Mouse (Mus musculus): ENCODE measurements around the gene Lgi1. TPM values are rescaled to one million over a fixed set of nuclear protein-coding genes. Genes with fewer than 3 reads are reported as not detected.

The Lgi1 gene
- polyA plus RNA-seq, 1 experiment from 2014 or later, result 28.6 TPM

GRCm38 (mm10) chr19:38357956-38358623 is 93.8 kb downstream of the Lgi1 start:
- ATAC-seq, result no peak
- no peaks in the 10 kb centered on the region for H3K4me1 ChIP-seq (ENCODE audit: control insufficient read depth, insufficient read depth, low read length)
- no peak overlapping the region for H3K4me3 ChIP-seq (ENCODE audit: low read depth, low read length)
- no peak overlapping the region for H3K27ac ChIP-seq (ENCODE audit: low read length)
- H3K9ac ChIP-seq (ENCODE audit: low read depth, low read length), result no peak overlapping the region
- no peak overlapping the region for H3K4me2 ChIP-seq (ENCODE audit: low read length)
- H3K36me3 ChIP-seq (ENCODE audit: control insufficient read depth, insufficient read depth, low read length), result no peaks in the 10 kb centered on the region
- H3K27me3 ChIP-seq (ENCODE audit: control insufficient read depth, insufficient read depth, low read depth, low read length), result no peaks in the 10 kb centered on the region
- WGBS, result 80% methylated on average over 9 of the region's 9 CpGs
- no peaks in the 10 kb centered on the region for H3K9me3 ChIP-seq (replicated peaks; ENCODE audit: control insufficient read depth, low read length, poor library complexity, severe bottlenecking)

GRCm38 (mm10) chr19:38359287-38359686 is 95.0 kb downstream of the Lgi1 start:
- H3K4me3 ChIP-seq (ENCODE audit: low read depth, low read length), result no peak overlapping the region
- H3K36me3 ChIP-seq (ENCODE audit: control insufficient read depth, insufficient read depth, low read length), result no peaks in the 10 kb centered on the region
- no peak overlapping the region for H3K27ac ChIP-seq (ENCODE audit: low read length)
- no peaks in the 10 kb centered on the region for H3K9me3 ChIP-seq (replicated peaks; ENCODE audit: control insufficient read depth, low read length, poor library complexity, severe bottlenecking)
- H3K4me1 ChIP-seq (ENCODE audit: control insufficient read depth, insufficient read depth, low read length), result no peaks in the 10 kb centered on the region
- no peak overlapping the region for H3K9ac ChIP-seq (ENCODE audit: low read depth, low read length)
- H3K27me3 ChIP-seq (ENCODE audit: control insufficient read depth, insufficient read depth, low read depth, low read length), result no peaks in the 10 kb centered on the region
- H3K4me2 ChIP-seq (ENCODE audit: low read length), result no peak overlapping the region
- WGBS, result 96% methylated on average over 1 of the region's 1 CpGs
- ATAC-seq, result no peak

Other genes with a start within 250 kb of the Lgi1 start
- 1.4 and 1.9 TPM in 2 replicates for gene Myof, start 221.0 kb upstream of the Lgi1 start, polyA plus RNA-seq (2015; fragmentation: Nextera tagmentation; extraction: Ambion mirVana)
- gene Cep55, start 209.5 kb upstream of the Lgi1 start, polyA plus RNA-seq (2015; fragmentation: Nextera tagmentation; extraction: Ambion mirVana), result 2.8 and 4.1 TPM in 2 replicates
- gene Ffar4, start 167.5 kb upstream of the Lgi1 start, polyA plus RNA-seq (2015; fragmentation: Nextera tagmentation; extraction: Ambion mirVana), result 0.30 and 0.34 TPM in 2 replicates
- gene Rbp4, start 139.3 kb upstream of the Lgi1 start, polyA plus RNA-seq (2015; fragmentation: Nextera tagmentation; extraction: Ambion mirVana), result 4.7 and 4.8 TPM in 2 replicates
- gene Pde6c, start 131.8 kb upstream of the Lgi1 start, polyA plus RNA-seq (2015; fragmentation: Nextera tagmentation; extraction: Ambion mirVana), result 0.24 TPM in 1 of 2 replicates, not detected in the other
- gene Fra10ac1, start 40.4 kb upstream of the Lgi1 start, polyA plus RNA-seq (2015; fragmentation: Nextera tagmentation; extraction: Ambion mirVana), result 41.3 and 50.7 TPM in 2 replicates
- 0.75 and 0.84 TPM in 2 replicates for gene Slc35g1, start 131.4 kb downstream of the Lgi1 start, polyA plus RNA-seq (2015; fragmentation: Nextera tagmentation; extraction: Ambion mirVana)
- 3.1 and 4.4 TPM in 2 replicates for gene Plce1, start 216.6 kb downstream of the Lgi1 start, polyA plus RNA-seq (2015; fragmentation: Nextera tagmentation; extraction: Ambion mirVana)

Data from midbrain, embryonic 16.5 days (tissue).